Mouse (Mus musculus) midbrain, postnatal 0 days (tissue): Measurements from ENCODE around the gene Sbf1. TPM values are rescaled to one million over a fixed set of nuclear protein-coding genes. Genes with fewer than 3 reads are reported as not detected.

Source experiments
- ATAC-seq: fragments of 200-750 bp; cut with Nextera tagmentation; 2 replicates; pipeline ENCODE4 v1.8.0; 2017; ENCODE audit warnings: moderate number of reproducible peaks, mild to moderate bottlenecking, moderate TSS enrichment, moderate library complexity; ENCODE audit not compliant: low FRiP score
- DNase-seq: peaks from one replicate; pipeline ENCODE4 v3.0.0-alpha.2; 2015; ENCODE audit warnings: low spot score
- H3K27ac ChIP-seq: fragments of 300-500 bp; sonication (generic); 2 replicates; pipeline ENCODE4 v1.5.1; 2014; ENCODE audit warnings: low read depth, mild to moderate bottlenecking, low read length, mixed read lengths
- H3K27me3 ChIP-seq: fragments of 300-500 bp; sonication (generic); 2 replicates; pipeline ENCODE4 v1.6.1; 2014; ENCODE audit warnings: low read length, control low read depth, mixed read lengths; ENCODE audit not compliant: insufficient read depth
- H3K36me3 ChIP-seq: fragments of 300-500 bp; sonication (generic); 2 replicates; pipeline ENCODE4 v1.6.1; 2014; ENCODE audit warnings: low read length, control low read depth, mixed read lengths; ENCODE audit not compliant: insufficient read depth
- H3K4me1 ChIP-seq: fragments of 300-500 bp; sonication (generic); 2 replicates; pipeline ENCODE4 v1.6.1; 2014; ENCODE audit warnings: mild to moderate bottlenecking, control low read depth, antibody characterized with exemption, low read length, mixed read lengths; ENCODE audit not compliant: insufficient read depth
- H3K4me2 ChIP-seq: fragments of 300-500 bp; sonication (generic); 2 replicates; pipeline ENCODE4 v1.6.1; 2014; ENCODE audit warnings: low read depth, mild to moderate bottlenecking, low read length, mixed read lengths; ENCODE audit not compliant: poor library complexity, severe bottlenecking
- H3K4me3 ChIP-seq: fragments of 300-500 bp; sonication (generic); 2 replicates; pipeline ENCODE4 v1.5.1; 2014; ENCODE audit warnings: low read depth, mild to moderate bottlenecking, low read length, moderate library complexity
- H3K9ac ChIP-seq: fragments of 300-500 bp; sonication (generic); replicated peaks from 2 replicates; pipeline ENCODE4 v1.6.1; 2014; ENCODE audit warnings: mild to moderate bottlenecking, low read length, moderate library complexity, mixed read lengths; ENCODE audit not compliant: poor library complexity, severe bottlenecking
- H3K9me3 ChIP-seq: fragments of 300-500 bp; sonication (generic); 2 replicates; pipeline ENCODE4 v1.6.1; 2016; ENCODE audit warnings: low read length, control low read depth
- CTCF ChIP-seq: IDR thresholded peaks from 2 replicates; pipeline ENCODE4 v1.5.1; 2016; ENCODE audit warnings: antibody characterized with exemption, mild to moderate bottlenecking
- WGBS: fragments of 180-500 bp; shearing (Covaris S2); extraction: QIAGEN DNeasy Blood & Tissue Kit; methylation state at CpG from one replicate; pipeline ENCODE4 v1.1.7; 2014; 5-methylcytosine and 5-hydroxymethylcytosine counted together
- polyA plus RNA-seq: library from polyadenylated mRNA; unstranded; fragments of >200 nt; fragmentation: Nextera tagmentation; extraction: Ambion mirVana; gene quantifications from 2 replicates; pipeline ENCODE4 v1.2.1, GENCODE M21; 2015
- total RNA-seq: library from RNA; depleted of rRNA; stranded (reverse); fragments of >200 nt; gene quantifications from 2 replicates; pipeline ENCODE4 v1.2.3, GENCODE M21; 2014

Sbf1 gene
- total and polyA plus RNA-seq, 2 experiments from 2014 or later: 77.3 to 287 TPM

DNA sequence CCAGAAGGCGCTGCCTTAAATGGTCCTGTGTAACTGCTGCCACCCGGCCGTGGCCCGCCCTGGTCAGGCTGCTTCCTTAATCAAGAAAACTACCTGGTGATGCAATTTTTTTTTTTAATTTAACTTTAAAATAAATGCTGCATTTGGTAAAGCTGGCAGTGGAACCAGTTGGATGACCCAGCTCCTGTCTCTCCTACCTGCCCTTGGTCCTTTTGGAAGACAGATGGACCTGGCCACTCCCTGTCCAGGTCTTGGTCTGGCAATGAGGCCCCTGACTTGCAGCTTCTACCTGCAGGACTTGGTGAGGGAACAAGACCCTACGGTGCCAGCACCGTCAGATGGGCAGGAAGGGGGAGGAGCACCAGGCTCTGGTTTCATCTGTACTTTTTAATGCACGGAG is 29.0 kb downstream of the Sbf1 start:
- DNase-seq (no peak), ATAC-seq (no peak)
- no peak overlapping the region for H3K27ac ChIP-seq
- H3K9me3 ChIP-seq: no peaks in the 10 kb centered on the region
- no peak overlapping the region for H3K9ac ChIP-seq
- no peak for TF ChIP-seq CTCF
- H3K36me3 ChIP-seq: peaks cover 78% of the 10 kb centered on the region
- H3K4me3 ChIP-seq: no peak overlapping the region
- H3K4me1 ChIP-seq: no peaks in the 10 kb centered on the region
- 80% methylated on average over 7 of the region's 7 CpGs for WGBS
- H3K4me2 ChIP-seq: no peak overlapping the region
- no peaks in the 10 kb centered on the region for H3K27me3 ChIP-seq

DNA sequence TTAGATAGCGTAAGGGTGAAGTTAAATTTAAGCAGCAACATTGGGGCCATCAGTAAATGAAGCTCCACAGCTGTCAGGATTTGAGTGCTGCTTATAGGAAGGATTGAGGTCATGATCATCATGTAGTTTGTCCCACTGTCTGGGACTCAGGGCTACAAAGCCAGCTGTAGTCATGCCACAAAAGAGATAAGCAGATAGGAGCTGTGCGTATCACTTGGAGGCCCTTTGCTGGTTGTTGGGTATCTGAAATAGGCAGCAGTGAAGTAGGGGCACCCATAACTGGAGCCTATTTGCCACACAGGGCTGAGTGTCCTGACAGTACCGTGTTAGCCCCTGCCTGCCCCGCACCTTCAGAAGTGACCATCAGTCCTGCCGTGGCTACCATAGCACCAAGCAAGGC is 29.6 kb downstream of the Sbf1 start:
- DNase-seq: no peak
- Histone ChIP-seq H3K9me3 (no peaks in the 10 kb centered on the region), H3K27me3 (no peaks in the 10 kb centered on the region), H3K9ac (no peak overlapping the region), H3K36me3 (peaks cover 79% of the 10 kb centered on the region), H3K27ac (no peak overlapping the region), H3K4me1 (no peaks in the 10 kb centered on the region), H3K4me3 (no peak overlapping the region), H3K4me2 (no peak overlapping the region)
- TF ChIP-seq CTCF: no peak
- 95% methylated on average over 5 of the region's 5 CpGs for WGBS
- ATAC-seq: no peak

DNA sequence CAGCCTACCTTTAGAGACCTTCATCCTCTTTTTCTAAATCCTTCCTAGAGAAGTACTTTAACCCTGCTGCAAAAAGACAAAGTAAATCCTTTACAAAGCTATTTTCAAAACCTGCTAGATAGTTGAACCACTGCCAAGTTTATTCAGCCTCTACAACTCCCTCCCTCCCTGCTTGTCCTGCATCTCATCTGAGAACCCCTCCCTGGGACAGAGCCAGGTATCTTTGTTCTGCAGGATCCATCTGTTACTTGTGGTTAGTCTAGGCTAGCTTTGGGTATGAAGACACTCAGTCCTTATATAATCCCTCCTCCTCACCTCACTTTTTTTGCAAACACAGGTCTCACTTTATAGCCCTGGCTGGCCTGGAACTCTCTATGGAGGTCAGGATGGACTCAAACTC is 30.1 kb downstream of the Sbf1 start:
- DNase-seq (no peak), ATAC-seq (no peak)
- Histone ChIP-seq H3K9ac (no peak overlapping the region), H3K4me3 (no peak overlapping the region), H3K4me2 (no peak overlapping the region), H3K36me3 (peaks cover 82% of the 10 kb centered on the region), H3K9me3 (no peaks in the 10 kb centered on the region), H3K27me3 (no peaks in the 10 kb centered on the region), H3K4me1 (no peaks in the 10 kb centered on the region), H3K27ac (no peak overlapping the region)
- no peak for TF ChIP-seq CTCF

DNA sequence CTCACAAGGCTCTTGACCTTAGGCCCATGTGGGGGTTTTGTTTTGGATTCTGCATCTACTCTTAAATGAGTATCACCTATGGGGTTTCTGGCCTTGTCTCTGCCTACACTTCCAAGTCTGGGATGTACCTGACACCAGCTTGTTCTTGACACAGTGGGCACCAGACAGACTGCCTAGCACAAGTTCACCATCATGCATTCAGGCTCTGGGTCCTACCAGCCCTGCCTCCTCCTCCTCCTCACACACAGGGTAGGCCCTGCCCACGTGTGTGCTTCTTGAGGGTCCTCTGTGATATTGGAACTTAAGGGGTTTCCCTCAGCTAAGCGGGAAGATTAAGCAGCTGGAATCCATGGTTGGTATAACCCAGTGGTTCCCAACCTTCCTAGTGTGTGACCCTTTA is 31.0 kb downstream of the Sbf1 start:
- Histone ChIP-seq H3K4me3 (no peak overlapping the region), H3K4me1 (no peaks in the 10 kb centered on the region), H3K27me3 (no peaks in the 10 kb centered on the region), H3K36me3 (peaks cover 82% of the 10 kb centered on the region), H3K9ac (no peak overlapping the region), H3K9me3 (no peaks in the 10 kb centered on the region), H3K4me2 (no peak overlapping the region), H3K27ac (no peak overlapping the region)
- 78% methylated on average over 2 of the region's 2 CpGs for whole genome bisulfite sequencing
- ATAC-seq (no peak), DNase-seq (no peak)
- TF ChIP-seq CTCF: no peak

DNA sequence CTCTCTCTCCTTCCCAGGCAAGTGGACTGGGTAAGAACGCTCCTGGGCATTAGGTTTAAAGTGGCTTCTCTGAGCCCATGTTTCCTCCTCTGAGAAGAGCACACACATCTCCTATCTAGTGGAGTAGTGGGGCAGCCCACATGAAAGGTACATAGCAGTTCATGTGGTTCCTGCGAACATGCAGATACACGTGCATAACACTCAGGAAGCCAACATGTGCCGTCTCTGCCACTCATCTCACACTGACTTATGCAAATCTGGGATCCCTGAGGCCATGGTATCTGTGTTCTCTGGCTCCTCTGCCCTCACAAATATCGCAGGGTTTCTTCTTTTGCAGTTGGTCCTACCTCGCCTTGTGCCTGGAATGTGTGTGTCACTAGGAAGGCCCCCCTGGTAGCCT is 32.6 kb downstream of the Sbf1 start:
- 70% methylated on average over 6 of the region's 6 CpGs for WGBS
- Histone ChIP-seq H3K9me3 (no peaks in the 10 kb centered on the region), H3K4me3 (no peak overlapping the region), H3K4me2 (no peak overlapping the region), H3K4me1 (no peaks in the 10 kb centered on the region), H3K36me3 (peaks cover 81% of the 10 kb centered on the region), H3K27ac (no peak overlapping the region), H3K9ac (no peak overlapping the region), H3K27me3 (no peaks in the 10 kb centered on the region)
- DNase-seq (no peak), ATAC-seq (no peak)
- TF ChIP-seq CTCF: no peak

DNA sequence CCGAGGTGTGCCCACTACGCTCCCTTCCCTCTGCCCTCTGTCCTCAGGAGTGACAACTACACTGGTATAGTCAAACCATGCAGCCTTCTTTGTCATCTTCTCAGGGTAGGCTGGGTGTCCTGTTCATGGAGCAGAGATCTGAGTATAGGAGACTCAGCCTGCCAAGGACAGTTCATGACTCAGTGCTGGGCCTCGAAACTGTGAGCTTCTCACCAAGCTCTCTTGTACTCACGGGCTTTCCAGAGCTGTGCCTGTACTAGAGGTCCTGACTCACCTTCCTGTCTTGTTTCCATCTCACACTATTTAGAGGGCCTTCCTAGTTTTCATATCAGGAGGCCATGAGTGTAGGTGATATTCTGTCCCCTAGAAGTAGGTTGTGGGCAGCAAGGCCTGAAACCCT is 37.7 kb downstream of the Sbf1 start:
- Histone ChIP-seq H3K4me1 (no peaks in the 10 kb centered on the region), H3K36me3 (peaks cover 82% of the 10 kb centered on the region), H3K4me3 (no peak overlapping the region), H3K4me2 (no peak overlapping the region), H3K27me3 (no peaks in the 10 kb centered on the region), H3K9ac (no peak overlapping the region), H3K9me3 (no peaks in the 10 kb centered on the region), H3K27ac (no peak overlapping the region)
- DNase-seq (no peak), ATAC-seq (no peak)
- WGBS: 95% methylated on average over 4 of the region's 4 CpGs
- no peak for TF ChIP-seq CTCF

DNA sequence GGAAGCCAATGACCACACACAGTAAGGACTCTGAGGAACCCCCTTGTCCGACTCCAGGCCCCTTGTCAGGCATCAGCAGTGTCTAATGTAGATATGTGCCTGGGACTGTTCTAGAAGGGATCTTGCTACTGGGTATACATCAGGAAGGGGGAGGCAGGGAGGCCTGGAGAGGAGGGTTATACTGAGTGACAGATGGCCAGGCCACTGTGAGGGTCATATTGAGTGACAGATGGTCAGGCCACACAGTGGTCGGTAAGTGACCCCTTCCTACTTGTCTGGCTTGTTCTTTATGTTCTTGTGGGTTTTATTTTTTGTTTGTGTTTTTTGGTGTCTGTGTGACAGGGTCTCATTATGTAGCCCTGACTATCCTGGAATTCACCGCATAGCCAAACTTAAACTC is 39.6 kb downstream of the Sbf1 start:
- no peak overlapping the region for H3K4me2 ChIP-seq
- DNase-seq (no peak), ATAC-seq (no peak)
- H3K27me3 ChIP-seq: no peaks in the 10 kb centered on the region
- H3K4me3 ChIP-seq: no peak overlapping the region
- H3K9ac ChIP-seq: no peak overlapping the region
- no peaks in the 10 kb centered on the region for H3K4me1 ChIP-seq
- H3K36me3 ChIP-seq: peaks cover 73% of the 10 kb centered on the region
- no peaks in the 10 kb centered on the region for H3K9me3 ChIP-seq
- TF ChIP-seq CTCF: no peak
- 74% methylated on average over 3 of the region's 3 CpGs for WGBS
- no peak overlapping the region for H3K27ac ChIP-seq
